Mouse (Mus musculus): Measurements from ENCODE around the gene Drg2.
"Not testable (repeated sequence)": the region's sequence is repeated elsewhere in the genome, so short reads cannot be mapped to it uniquely, and the experiment has no call there.

The Drg2 gene

DNA sequence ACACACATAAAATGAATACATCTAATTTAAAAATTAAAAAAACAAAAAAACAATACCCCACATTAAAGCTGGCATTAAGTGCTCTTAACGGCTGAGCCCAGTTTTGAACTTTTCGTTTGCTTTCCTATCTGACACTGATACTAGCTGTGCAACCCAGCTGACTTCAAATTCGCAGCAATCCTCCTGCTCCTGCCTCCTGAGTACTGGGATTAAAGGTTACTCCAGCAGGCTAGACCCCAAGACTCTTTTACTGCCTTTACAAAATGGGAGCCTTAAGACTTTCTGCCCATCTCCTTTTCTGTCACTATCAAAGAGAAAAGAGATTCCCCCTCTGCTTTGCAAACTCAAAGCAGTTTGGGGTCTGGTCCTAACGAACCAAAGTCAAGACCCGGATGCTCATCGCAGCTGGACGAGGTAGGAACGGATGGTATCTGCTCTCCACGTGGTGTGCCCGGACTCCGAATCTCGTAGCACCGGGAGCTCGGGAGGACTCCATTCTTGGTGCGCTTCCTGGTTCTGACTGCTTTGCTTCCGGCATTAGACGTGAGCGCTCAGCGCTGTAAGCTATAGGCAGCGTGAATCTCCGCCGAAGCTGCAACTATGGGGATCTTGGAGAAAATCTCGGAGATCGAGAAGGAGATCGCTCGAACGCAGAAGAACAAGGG lies at the start of gene Drg2:
Gene Drg2, plus strand, starts transcription at position 512 of the 665 bp plus-strand sequence.
- DNase-seq (ENCODE audit: low spot score), result peak; percentile 78

DNA sequence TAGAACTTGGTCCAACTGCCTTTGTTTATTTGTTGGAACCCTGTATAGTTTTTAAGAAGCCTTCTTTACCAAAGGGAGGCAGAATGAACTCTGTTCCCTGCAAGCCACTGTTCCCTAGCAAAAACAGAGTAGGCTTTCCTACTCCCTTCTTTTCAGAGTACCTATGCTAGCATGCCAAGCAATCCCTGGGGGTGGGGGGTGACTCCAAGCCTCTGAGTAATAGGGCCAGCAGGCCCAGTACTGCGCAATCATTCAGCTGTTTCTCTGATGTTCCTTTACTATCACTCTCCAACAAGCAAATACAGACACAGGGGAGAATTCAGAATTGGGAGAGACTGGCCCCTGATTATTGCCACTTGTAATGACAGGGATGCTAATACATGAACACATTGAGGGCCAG lies 47.8 kb upstream of the Drg2 start:
- no peak for DNase-seq (ENCODE audit: low spot score)

DNA sequence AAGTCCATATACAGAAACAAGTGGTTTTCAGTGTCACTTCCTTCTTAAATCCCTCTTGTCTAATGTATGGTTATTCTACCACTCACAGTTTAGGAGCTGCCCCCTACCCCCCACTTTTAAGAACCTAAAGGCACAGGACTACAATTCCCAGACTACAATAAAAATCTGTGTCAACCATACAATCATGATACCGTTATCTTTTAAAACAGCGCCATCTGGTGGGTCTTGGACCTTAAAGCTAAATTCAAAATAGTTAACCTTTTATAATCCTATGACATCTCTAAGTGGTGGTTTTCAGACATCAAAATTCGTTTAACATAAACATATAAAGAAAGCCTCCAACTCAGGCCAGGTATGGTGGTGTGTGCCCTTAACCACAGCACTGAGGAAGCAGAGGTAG lies 42.2 kb upstream of the Drg2 start:
- peak; percentile 62 for DNase-seq (ENCODE audit: low spot score)

DNA sequence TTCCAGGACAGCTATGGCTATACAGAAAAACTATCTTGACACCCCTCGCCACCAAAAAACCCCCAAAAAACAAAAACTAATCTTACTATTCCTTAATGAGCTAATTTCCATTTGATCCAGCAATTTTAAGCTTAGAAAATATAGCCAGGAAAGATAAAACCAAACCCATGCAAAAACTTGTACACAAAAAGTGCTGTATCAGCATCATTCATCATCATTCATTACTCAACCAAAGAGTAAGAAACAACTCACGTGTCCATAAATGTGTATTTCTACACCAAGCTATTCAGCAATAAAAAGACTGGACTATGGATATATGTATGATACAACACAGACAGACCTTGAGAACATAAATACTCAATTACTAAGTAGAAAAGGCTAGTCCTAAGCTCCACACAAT lies 41.5 kb upstream of the Drg2 start:
- no peak for DNase-seq (ENCODE audit: low spot score)

DNA sequence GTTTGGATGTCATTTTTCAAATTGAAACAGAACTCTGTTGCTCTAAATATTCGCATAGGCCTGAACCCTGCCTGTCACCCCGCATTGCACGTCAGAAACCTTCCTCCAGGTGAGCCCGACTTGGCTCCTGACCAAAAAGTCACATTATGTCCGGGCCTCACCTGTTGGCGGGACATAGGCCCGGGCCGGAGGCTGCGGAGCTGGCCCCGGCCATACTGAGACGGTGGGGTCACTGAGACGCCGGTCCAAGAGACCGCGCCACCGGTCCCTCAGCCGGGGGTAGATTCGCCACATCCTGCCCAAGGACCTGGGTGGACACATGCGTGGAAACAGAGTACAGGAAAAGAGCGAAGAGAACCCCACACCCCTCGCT lies 37.8 kb upstream of the Drg2 start:
- DNase-seq (ENCODE audit: low spot score), result no peak

DNA sequence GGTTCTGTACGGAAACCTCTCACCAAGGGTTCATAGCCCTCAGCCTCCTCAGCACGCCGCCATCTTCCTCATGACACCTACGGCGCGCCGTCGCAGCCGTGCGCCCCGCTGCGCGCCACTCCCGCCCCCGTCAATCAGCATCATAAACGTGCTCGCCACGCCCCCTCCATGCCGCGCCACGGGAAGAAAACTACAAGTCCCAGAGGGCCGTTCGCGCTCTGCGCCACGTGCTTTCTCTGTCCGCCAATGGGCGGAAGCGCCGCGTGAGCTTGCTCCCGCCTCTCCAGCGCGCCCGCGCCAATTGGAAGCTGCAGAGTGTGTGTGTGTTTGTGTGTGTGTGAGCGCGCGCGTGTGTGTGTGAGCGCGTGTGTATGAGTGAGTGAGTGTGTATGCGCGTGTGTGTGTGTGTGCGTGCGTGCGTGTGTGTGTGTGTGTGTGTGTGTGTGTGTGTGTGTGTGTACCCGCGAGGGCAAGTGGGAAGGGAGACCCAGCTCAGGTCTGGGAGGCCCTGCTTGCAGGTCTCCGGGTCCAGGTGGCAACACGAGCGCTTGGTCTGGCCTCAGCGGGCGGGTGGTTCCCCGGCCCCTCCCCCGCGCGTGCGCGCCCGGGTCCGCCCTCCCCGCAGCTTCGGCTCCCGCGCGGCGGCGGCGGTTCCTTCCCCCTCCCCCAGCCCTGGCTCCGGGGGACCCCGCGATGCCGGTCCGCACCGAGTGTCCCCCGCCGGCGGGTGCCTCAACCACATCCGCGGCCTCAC lies 37.3 kb upstream of the Drg2 start, which contains the start of gene Gid4:
Gene Gid4, plus strand, starts transcription at position 183 of the 754 bp plus-strand sequence.
- peak; percentile 99 for DNase-seq (ENCODE audit: low spot score)

DNA sequence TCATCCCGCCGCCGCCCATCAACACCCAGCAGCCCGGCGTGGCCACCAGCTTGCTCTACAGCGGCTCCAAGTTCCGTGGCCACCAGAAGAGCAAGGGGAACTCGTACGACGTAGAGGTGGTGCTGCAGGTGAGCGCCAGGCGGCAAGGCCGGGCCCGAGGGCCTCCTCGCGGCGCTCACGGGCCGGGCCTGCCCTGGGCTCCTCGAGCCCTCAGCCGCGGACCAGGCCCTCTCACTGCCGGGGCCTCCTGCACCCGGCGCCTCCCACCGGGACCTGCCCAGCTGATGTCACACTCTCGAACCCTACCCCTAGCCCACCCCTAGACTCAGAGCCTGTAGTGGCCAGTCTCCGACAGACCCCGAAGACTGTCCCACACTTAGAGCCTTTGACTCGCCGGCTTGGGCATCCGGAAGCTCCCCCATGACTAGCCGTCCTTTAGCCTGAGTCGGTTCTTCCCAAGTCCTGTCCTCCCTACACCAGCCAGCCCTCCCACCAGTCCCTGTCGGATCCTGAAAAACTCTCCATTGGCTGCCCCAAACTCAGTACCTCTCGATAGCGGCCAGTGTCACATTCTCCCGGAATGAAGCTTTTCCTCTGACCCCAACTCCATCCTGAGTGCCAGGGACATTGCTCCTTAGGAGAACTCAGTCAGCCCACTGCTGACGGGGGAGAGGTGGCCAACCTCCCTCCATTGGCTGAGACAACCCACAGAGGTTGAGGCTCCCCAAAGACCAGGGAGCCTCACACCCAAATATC lies 36.5 kb upstream of the Drg2 start, which contains the start of gene Atpaf2:
Gene Atpaf2, minus strand, starts transcription at position 741 of the 756 bp plus-strand sequence.
- no peak for DNase-seq (ENCODE audit: low spot score)

DNA sequence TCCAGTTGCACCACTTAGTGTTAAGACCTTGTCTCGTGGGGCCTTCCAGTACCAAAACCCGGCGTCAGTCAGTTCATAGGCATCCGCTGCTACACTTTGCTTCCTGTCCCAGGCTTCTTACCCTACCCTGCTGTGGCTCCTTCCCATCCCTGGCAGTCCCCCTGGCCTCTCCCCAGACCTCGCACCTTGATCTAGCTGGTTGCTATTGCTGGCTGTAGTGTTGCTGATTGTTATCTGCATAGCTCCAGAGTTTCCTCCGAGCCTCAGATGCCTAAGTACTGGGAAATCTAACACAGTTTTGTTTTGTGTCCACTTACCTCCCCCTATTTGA lies 36.0 kb upstream of the Drg2 start:
- no peak for DNase-seq (ENCODE audit: low spot score)

DNA sequence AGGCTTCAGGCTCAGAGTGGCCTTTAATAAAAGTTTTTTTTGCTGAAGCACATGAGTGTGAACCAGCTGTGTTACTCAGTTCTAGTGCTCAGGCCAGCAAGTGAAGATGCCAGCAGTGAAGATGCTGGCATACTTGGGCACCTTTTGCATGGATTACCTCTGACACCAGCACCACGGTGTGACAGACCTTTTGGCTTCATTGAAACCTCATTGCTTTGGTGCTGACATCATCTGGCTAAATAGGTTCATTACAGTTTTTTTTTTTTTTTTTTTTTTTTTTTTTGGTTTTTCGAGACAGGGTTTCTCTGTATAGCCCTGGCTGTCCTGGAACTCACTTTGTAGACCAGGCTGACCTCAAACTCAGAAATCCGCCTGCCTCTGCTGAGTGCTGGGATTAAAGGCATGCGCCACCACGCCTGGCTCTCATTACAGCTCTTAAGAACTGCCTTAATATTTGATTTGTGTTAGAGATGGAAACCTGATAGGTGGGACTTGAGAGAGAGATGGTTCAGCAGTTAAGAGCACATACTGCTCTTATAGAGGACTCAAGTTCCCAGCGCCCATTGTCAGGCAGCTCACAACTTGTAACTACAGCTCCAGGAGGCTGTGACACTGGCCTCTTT lies 32.2 kb upstream of the Drg2 start:
- no peak for DNase-seq (ENCODE audit: low spot score)

DNA sequence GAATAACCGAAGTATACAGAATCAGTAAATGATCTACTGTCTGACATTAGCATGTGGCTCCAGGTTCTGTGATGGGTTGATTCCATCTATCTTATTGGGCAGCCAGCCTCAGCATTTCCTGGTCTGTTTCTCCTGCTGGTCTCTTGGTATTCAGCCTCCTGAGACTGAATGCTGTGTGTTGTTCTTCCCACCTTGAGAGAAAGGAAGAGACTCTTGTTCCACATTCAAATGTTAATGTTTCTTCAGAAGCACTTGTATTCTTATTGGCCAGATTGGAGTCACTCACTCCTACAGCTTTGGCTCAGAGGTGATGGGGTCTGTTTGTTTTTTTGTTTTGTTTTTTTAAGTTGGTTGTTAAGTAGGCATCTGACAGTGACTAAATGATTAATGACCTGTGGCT lies 31.4 kb upstream of the Drg2 start:
- no peak for DNase-seq (ENCODE audit: low spot score)

DNA sequence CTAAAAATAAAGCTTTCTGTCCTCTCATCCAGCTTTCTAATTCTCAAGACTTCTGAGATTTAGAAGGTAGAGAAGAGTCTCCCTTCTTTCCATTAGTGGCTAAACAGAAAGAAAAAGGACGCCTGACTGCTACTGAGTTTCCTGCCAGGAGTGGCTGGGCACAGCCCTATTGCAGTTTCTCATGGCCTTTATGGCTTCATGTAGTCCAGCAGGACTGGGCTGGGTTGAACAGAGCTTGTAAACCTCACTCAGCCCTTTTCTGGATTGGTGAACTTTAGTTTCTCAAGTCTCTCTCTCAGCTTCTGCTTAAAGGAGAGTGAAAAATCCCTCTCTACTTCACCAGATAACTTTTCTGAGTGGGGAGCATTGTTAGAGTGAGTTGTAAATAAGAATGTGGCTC lies 28.0 kb upstream of the Drg2 start:
- DNase-seq (ENCODE audit: low spot score), result no peak

DNA sequence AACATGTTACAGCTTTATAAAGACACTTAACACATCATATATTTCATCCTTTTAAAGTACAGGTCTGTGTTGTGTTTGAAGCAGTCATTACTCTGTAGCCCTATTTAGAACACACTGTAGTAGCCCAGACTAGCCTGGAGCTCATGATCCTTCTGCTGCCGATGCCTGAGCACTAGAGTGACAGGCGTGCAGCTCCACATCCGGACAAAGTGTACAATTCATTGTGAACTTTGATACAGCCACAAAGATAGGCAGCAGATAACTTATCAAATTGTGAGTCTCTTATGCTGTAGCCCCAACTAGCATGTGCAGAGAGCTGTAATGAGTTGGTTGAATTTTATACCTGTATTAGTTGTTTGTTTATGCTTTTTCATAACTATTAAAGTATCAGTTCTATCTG lies 26.8 kb upstream of the Drg2 start:
- no peak for DNase-seq (ENCODE audit: low spot score)

DNA sequence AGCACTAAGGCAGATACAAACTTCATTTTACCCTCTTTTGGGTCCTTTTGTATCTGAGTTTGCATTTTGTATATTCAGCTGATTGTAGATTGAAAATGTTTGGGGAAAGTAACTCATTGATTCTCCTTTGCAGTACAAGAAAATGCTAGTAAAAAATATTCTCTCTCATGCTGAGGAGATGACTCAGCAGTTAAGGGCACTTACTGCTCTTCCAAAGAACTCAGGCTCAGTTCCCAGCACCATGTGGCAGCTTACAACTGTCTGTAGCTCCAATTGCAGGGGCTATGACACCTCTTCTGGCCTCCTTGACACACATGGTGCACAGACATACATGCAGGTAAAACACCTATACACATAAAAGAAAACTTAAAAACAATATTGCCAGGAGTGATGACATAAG lies 20.9 kb upstream of the Drg2 start:
- no peak for DNase-seq (ENCODE audit: low spot score)

DNA sequence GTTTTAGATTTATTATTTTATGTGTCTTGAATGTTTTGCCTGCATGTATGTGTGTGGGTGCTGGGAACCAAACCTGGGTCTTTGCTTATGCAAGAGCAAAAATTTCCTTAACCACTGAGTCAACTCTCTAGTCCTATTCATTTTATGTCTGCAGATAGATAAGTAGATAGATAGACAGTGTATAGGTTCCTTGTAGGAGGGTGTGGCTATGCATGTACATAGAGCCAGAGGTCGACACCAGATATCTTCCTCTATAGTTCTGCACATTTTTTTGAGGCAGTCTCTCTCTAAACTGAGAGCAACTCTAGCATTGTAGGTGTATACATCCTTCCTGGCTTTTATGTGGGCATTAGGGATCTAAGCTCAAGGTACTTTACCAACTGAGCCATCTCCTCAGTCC lies 19.3 kb upstream of the Drg2 start:
- no peak for DNase-seq (ENCODE audit: low spot score)

DNA sequence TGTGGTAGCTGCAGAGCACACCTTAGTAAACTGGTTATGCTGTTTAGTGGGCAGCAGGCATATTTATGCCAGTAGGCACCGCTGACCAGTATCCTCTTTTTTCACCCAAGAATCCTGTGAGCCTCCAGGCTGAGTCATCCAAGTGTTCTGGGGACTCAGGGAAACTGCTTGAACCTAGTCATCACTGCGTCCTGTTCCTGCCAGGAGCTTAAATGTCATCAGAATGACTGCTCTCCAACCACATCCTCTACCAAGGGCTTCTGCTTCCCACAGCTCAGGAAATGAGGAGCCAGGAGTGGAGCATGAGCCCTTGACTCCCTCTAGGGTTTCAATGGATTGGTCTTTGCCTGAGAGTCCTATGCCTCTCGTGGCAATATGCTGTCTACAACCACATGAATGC lies 17.8 kb upstream of the Drg2 start:
- DNase-seq (ENCODE audit: low spot score), result no peak

DNA sequence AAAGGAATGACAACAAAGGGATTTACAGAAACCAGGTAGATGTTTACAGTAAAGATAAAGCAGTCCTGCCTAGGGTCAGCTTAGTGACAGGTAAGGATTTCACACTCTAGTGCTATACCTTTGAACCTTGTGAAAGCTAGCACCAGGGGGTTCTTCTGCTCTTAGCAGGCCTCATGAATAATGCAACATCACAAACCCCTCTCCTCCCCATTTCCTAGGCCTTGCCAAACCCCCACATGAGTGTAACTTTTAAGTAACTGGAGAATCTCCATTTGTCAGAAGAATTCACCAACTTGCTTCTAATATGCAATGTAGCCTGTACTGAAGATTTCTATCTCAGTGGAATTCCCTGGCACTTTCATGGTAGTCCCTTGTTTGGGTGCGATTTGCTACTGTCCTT lies 14.8 kb upstream of the Drg2 start:
- not testable (repeated sequence) for DNase-seq (ENCODE audit: low spot score)

DNA sequence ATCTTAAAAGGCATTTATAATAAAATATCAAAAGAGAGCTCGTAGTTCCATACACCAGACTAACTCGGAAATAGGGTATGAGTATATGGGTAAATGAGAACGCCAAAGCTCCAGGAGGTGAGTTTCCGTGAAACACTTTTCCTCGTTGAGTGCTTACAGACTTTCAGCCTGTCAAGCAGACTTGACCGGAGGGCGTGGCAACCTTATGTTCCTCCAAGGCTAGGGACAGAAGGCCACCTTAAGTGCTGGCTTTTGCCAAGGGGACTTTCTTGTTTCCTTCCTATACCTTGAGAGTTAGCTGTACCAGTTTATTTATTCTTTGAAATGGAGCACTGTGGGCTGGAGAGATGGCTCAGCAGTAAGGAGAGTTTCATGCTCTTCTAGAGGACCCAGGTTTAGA lies 14.2 kb upstream of the Drg2 start:
- DNase-seq (ENCODE audit: low spot score), result no peak

DNA sequence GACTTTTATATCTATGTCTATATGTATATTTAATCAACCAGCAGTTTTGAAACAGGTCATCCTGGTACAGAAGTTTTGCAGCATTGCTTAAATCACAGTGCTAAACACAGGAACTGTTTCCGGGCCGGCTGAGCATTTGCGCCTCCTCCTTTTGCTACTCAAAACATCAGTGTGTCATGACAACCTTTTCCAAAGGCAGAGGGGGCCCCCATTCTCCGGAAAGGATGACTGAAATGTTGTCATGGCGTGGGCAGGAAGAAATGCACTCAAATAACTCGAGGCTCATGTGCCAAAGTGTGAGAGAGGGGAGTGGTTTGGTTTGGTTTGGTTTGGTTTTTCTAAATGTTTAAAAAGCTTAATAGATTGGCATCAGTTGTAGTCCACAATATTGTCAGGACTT lies 11.5 kb upstream of the Drg2 start:
- DNase-seq (ENCODE audit: low spot score), result no peak

DNA sequence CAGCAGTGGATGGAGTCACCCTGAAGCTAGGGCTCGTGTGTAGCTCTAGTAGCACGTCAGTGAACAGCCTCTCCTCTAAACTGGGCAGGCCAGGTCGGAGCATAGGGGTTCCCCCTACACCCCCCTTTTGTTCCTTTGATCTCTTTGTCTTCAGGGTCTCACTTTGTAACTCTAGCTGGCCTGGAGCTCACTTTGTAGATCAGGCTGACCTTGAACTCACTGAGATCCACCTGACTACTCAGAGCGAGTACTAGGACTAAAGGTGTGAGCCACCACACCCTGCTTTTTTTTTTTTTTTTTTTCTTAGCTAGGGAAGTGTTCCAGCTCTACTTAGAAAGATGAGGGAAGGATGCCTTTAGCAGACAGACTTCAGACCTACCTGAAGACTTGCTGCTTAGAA lies 10.4 kb upstream of the Drg2 start:
- no peak for DNase-seq (ENCODE audit: low spot score)

DNA sequence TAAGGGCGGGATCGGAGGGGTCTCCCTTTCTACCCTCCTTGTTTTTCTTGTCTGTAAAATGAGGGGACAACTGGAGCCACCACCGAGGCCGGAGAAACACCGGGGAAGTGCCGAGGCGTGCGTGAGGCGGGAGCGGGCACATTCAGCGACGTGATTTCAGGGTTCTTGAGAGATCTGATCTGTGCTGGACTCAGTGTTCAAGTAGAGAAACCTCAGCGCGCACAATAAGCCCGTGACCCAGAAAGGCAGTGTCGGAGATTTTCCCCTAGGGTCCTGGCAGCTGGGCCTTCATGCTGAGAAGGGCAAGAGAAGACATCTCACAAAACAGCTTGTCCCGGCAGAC lies 325 bp downstream of the Drg2 start:
- no peak for DNase-seq (ENCODE audit: low spot score)

DNA sequence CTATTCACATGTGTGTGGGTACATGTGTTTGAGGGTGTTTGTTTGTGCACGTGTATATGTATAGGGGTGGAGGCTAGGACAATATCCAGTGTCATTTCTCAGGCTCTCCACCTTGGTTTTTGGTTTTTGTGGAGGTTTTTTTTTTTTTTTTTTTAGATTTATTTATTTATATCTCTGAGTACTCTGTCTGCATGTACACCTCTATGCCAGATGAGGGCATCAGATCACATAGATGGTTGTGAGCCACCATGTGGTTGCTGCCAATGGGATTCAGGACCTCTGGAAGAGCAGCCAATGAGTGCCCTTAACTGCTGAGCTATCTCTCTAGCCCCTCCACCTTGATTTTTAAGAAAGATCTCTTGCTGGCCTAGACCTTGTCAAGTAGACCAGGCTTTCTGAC lies 3.6 kb downstream of the Drg2 start:
- no peak for DNase-seq (ENCODE audit: low spot score)

DNA sequence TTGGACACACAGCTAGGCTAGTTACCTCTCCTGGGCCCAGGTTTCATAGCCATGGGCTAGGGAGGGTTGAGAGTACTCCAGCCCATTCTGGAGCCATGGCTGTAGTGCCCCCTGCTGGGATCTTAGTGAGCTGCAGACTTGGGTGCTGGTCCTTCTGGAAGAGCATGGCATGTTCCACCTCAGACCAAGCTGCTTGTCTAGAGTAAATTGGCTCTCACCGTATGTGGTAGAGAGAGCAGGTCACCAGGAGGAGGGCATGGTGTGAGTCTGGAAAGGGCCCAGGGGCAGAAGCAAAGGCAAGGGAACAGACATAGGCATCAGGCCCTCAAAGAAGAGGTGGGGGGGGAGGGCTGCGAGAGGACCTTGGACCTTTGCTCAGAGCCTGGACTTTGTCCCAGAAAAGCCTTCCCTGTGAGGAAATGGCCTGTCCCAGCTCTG lies 11.6 kb downstream of the Drg2 start:
- DNase-seq (ENCODE audit: low spot score), result no peak

DNA sequence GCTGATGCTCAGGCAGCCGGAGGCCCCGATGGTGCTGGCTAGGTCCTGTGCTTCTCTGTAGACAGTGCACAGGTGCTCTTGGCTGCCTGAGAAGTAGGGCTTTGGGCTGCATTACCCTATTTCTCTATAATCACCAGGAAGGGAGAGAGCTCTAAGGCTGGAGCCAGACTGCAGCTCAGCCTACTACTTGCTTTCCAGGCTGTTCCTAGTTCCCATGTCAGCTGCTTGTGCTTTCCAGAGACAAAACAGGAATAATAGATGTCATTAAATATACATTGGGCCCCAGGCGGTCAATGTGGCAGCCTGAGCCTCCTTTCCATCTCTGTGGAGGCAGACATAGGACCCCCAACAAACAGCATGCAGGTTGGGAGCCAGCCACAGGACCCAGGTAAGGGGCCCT lies 14.6 kb downstream of the Drg2 start, which contains the start of gene Myo15:
Gene Myo15, plus strand, starts transcription at position 301 of the 400 bp plus-strand sequence.
- no peak for DNase-seq (ENCODE audit: low spot score)

Data from left cerebral cortex, adult 11 months (tissue).